Mouse (Mus musculus) cerebellum, adult 2 months (tissue): Measurements from ENCODE around the gene Lmod3. TPM values are rescaled to one million over a fixed set of nuclear protein-coding genes. Genes with fewer than 3 reads are reported as not detected.
A peak's percentile ranks its signal among the peaks of the same experiment; 100 is the strongest.

Source experiments
- DNase-seq, 2 experiments: peaks; one replicate each; pipeline ENCODE4 v3.0.0; 2021
- H3K27ac ChIP-seq: fragments of 200-500 bp; 2 replicates; pipeline ENCODE4 v1.5.1; 2012; ENCODE audit warnings: low read length, control low read depth, inconsistent platforms; ENCODE audit not compliant: insufficient read depth
- H3K27me3 ChIP-seq: fragments of 200-500 bp; 2 replicates; pipeline ENCODE4 v1.6.1; 2012; ENCODE audit warnings: inconsistent platforms, mild to moderate bottlenecking, low read length, moderate library complexity; ENCODE audit not compliant: control insufficient read depth, insufficient read depth
- H3K4me1 ChIP-seq: fragments of 200-500 bp; 2 replicates; pipeline ENCODE4 v1.6.1; 2011; ENCODE audit warnings: low read length; ENCODE audit not compliant: control insufficient read depth, insufficient read depth
- H3K4me3 ChIP-seq: fragments of 200-500 bp; replicated peaks from 2 replicates; pipeline ENCODE3; 2011; ENCODE audit warnings: mild to moderate bottlenecking, low read depth, low read length, control low read depth; ENCODE audit not compliant: insufficient read depth
- CTCF ChIP-seq: fragments of 200-500 bp; IDR thresholded peaks from 2 replicates; pipeline ENCODE4 v1.5.1; 2011; ENCODE audit warnings: low read depth, mild to moderate bottlenecking, control low read depth, low read length, moderate library complexity, borderline replicate concordance; ENCODE audit not compliant: insufficient read depth
- POLR2A ChIP-seq: fragments of 200-500 bp; IDR thresholded peaks from 2 replicates; pipeline ENCODE4 v1.6.1; 2011; ENCODE audit warnings: low read length, control low read depth, borderline replicate concordance; ENCODE audit not compliant: insufficient read depth
- WGBS: fragments of 180-500 bp; shearing (Covaris S2); methylation state at CpG from one replicate; pipeline ENCODE4 v1.1.7; 2018; 5-methylcytosine and 5-hydroxymethylcytosine counted together
- polyA plus RNA-seq: library from polyadenylated mRNA; depleted of rRNA; stranded (reverse); fragments of >200 nt; gene quantifications from 2 replicates; pipeline ENCODE4 v1.2.3, GENCODE M21; 2012

Gene Lmod3
- polyA plus RNA-seq, 1 experiment = 0.08 TPM

DNA sequence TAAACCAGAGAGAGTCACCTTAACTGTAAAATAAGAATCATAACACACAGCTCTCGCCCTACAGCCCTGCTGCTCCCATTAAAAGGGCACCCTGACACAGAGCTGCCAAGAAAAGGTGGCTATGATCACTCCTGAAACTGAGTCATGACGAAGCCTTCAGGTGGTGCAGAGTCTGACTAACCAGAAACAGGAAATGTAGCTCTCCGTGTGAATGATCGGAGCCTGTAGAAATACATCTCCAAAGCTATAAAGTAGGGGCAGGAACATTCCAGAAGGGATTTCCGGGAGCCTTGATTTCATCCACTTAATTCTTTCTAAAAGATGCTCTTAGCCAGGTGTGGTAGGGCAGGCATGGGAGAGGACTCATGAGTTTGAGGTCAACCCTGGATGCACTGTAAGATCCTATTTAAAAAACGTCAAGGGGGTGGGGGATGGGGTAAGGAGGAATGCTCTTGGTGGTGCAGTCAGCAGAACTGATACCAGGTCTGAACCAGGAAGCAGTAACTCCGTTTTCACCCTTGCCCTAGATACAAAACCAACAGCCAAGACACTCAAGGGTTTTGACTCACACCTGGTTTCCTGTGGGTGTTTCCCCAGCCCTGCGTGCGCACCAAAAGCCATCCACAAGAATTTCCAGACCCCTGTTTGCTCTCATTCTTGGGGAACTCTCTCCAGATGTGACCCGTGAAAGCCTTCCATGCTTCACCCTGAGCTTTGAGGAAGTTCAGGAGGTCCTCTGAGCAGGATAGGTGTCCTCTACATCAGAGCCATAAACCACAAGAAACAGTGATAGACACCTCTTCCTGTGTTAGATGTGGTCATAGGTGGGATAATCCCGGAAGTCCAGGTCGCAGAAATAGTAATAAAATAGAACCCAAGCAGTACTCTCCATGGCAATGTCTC, 41.4 kb upstream of the Lmod3 start:
- H3K27ac ChIP-seq = no peak overlapping the region
- no peak for TF ChIP-seq POLR2A
- TF ChIP-seq CTCF = no peak

GRCm38 (mm10) chr6:97292894-97293293, 40.3 kb upstream of the Lmod3 start:
- WGBS = 46% methylated on average over 5 of the region's 5 CpGs
- no peaks in the 10 kb centered on the region for H3K4me1 ChIP-seq
- no peak for DNase-seq
- TF ChIP-seq POLR2A (no peak), CTCF (no peak)
- no peak overlapping the region for H3K4me3 ChIP-seq
- H3K27me3 ChIP-seq = no peaks in the 10 kb centered on the region
- H3K27ac ChIP-seq = no peak overlapping the region

More for the DNA sequence above, 41.4 kb upstream of the Lmod3 start:
- WGBS = 89% methylated on average over 12 of the region's 12 CpGs
- Histone ChIP-seq H3K4me1 (no peaks in the 10 kb centered on the region), H3K27me3 (no peaks in the 10 kb centered on the region), H3K4me3 (no peak overlapping the region)
- DNase-seq = no peak

DNA sequence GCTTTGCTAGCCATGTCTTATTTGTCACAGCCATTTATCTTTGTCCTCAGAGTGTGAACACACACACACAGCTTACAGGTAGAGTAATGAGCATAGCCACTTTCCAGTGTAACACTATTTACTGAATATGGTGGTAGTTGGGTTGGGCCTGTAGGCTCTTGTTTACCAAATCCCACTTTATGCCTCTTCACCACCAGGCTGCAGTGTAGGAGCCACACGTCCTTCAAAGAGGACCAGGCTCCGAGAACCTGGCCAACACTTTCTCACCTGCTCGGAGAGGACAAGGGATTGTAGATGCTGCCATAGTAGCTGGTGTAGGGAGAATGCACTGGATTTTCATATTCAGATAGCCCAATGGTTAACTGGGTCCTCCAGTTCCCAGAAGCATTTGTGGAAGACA, 39.5 kb upstream of the Lmod3 start:
- no peaks in the 10 kb centered on the region for H3K4me1 ChIP-seq
- no peak overlapping the region for H3K27ac ChIP-seq
- TF ChIP-seq POLR2A (no peak), CTCF (no peak)
- DNase-seq = no peak
- H3K27me3 ChIP-seq = no peaks in the 10 kb centered on the region
- H3K4me3 ChIP-seq = no peak overlapping the region
- WGBS = 100% methylated on average over 3 of the region's 3 CpGs

DNA sequence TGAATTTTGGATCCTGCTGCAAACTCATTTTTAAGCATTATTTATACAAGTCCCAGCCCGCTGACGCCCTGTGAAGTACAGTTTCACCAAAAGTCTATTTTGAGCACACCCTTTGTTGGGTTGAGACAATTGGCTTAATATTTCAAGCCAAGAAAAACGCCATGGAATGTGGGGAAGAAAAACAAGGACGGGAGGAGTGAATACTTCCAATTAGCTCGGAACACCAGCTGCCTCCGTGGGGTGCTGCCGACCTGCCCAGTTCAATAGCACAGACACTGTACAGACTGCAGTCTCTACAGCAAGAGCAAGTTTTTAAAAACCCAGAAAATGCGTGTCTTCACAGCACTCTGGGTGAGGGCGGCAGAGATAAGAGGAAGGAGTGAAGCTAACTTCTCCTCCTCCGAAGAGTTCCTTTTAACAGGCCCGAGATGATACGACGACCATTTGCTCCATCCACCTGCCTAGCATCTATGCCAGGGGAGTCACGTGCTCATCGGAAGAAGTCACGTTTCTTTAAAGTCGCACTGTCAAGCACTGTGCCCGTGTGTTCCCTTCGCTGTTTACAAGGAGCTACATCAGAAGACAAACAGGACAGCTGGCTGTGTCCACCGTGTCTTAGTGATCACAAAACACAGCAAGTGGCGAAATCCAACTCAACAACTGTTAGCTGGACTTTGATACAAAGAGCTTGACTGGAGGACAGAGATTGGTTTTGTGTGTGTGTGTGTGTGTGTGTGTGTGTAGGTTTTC, 38.8 kb upstream of the Lmod3 start:
- no peak for DNase-seq
- Histone ChIP-seq H3K27me3 (no peaks in the 10 kb centered on the region), H3K4me1 (no peaks in the 10 kb centered on the region), H3K4me3 (no peak overlapping the region), H3K27ac (0 out of 2 replicates have a peak overlapping the region, but pooled peaks have one; percentile 4)
- WGBS = 51% methylated on average over 21 of the region's 21 CpGs
- TF ChIP-seq POLR2A (no peak), CTCF (no peak)

GRCm38 (mm10) chr6:97290687-97291086, 38.1 kb upstream of the Lmod3 start:
- TF ChIP-seq POLR2A = no peak
- no peak for TF ChIP-seq CTCF
- DNase-seq = no peak
- WGBS = 88% methylated on average over 3 of the region's 3 CpGs
- Histone ChIP-seq H3K4me3 (no peak overlapping the region), H3K27ac (no peak overlapping the region), H3K4me1 (no peaks in the 10 kb centered on the region), H3K27me3 (no peaks in the 10 kb centered on the region)

DNA sequence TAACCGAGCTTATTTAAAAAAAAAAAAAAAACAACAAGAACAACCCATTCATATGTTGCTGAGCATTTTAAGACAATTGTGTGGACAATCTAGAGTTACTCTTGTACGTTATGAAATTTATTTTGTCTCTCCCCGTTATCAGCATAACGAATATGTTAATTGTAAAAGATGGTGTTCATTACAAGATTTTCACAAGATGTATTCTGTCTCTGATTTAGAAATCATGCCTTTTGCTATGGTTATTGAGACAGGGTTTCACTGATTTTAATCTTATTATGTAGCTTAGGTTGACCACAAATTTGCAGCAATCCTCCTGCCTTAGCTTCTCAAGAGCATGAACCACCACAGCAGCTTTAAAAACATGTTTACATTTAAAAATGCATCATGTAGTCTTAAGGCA, 37.3 kb upstream of the Lmod3 start:
- no peak overlapping the region for H3K27ac ChIP-seq

DNA sequence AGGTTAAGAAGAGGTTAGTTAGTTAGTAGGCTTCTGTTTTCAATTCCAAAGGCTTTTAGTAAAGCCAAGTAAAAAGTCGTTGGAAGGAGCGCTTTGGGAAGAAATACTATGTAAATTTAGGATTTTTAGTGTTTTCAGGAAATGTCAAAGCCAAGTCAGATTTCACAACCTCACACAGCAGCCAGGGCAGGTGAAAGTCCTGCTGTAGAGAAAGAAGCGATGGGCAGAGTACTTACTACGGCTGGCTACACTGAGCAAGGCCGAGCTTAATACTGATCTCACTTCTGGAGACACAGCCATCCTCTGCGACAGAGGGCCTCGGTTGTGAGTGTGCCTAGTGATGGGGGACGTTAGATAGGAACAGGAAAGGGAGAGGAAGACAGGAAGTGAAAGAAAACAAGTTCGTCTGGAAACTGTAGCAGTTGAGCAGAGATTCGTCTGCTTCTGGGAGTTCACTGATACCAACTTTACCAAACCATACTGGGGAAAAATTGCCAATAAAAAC, 36.8 kb upstream of the Lmod3 start:
- no peak overlapping the region for H3K27ac ChIP-seq
- H3K4me3 ChIP-seq = no peak overlapping the region
- WGBS = 89% methylated on average over 10 of the region's 10 CpGs
- TF ChIP-seq CTCF (no peak), POLR2A (no peak)
- no peak for DNase-seq
- H3K4me1 ChIP-seq = no peaks in the 10 kb centered on the region
- no peaks in the 10 kb centered on the region for H3K27me3 ChIP-seq

More for the DNA sequence above, 37.3 kb upstream of the Lmod3 start:
- no peaks in the 10 kb centered on the region for H3K4me1 ChIP-seq
- TF ChIP-seq CTCF = no peak
- TF ChIP-seq POLR2A = no peak
- DNase-seq = no peak
- WGBS = 93% methylated on average over 4 of the region's 4 CpGs
- H3K27me3 ChIP-seq = no peaks in the 10 kb centered on the region
- no peak overlapping the region for H3K4me3 ChIP-seq
